Comparison of ENCODE assay signal across 17 mouse cellular contexts in the genomic region with DNA sequence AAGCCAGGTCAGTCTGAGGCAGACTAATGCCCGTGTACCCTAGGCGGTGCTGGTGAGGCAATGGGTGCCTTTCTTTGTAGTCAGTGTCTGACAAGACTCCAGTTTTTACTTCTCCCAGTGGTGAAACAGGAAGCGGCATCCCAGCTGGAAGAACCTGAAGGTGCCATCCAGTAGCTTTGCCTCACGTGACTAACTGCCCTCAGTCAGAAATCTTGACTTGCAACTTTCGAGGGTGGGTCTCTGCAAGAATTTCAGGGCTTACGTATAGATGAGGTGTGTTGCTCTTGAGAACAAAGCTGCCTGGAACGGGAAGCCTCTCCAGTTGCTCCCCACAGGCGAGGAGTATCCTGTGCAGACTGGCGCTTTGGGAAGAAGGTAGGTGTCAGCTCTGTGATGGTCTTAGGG. TPM values are rescaled to one million over a fixed set of nuclear protein-coding genes. Genes with fewer than 3 reads are reported as not detected.
DNase-seq lines count a peak whose midpoint lies in the region; ATAC-seq and TF ChIP-seq lines count a peak whose summit lies in the region.
"Had no signal": no experiment of that assay in that cellular context is flagged by ENCODE, and none has a peak within 500 bp of the region (broad histone marks: within the 10 kb centered on the region; RNA-seq: fewer than 3 reads in every experiment).

A gene (plus strand): TSS at position 128 of the 405 bp plus-strand sequence.

- no peaks in the 10 kb centered on the region for H3K27me3 ChIP-seq in limb, embryonic 14.5 days (ENCODE audit: control insufficient read depth, insufficient read depth, low read length)
- H3K27me3 ChIP-seq in limb, embryonic 10.5 days (ENCODE audit: low read depth, poor library complexity, severe bottlenecking): no peaks in the 10 kb centered on the region
- H3K27me3 ChIP-seq in lung, embryonic 16.5 days (ENCODE audit: control insufficient read depth, insufficient read depth, low read depth, low read length): no peaks in the 10 kb centered on the region
- no peaks in the 10 kb centered on the region for H3K27me3 ChIP-seq in hindbrain, embryonic 12.5 days

- 0 out of 2 replicates have a peak within 1 kb of the TSS, but pooled peaks have one; percentile 7 for H3K4me2 ChIP-seq in limb, embryonic 14.5 days (replicated peaks; ENCODE audit: low read depth, low read length, severe bottlenecking)
- peak within 1 kb of the TSS; percentile 47 for H3K4me2 ChIP-seq in lung, embryonic 16.5 days (ENCODE audit: low read depth, low read length)
- H3K4me2 ChIP-seq in hindbrain, embryonic 12.5 days (replicated peaks): no peak within 1 kb of the TSS
- H3K4me2 ChIP-seq: hindbrain, embryonic 14.5 days had no signal

- H3K36me3 ChIP-seq in limb, embryonic 14.5 days (ENCODE audit: control insufficient read depth, insufficient read depth, low read length): no peaks in the 10 kb centered on the region
- no peaks in the 10 kb centered on the region for H3K36me3 ChIP-seq in limb, embryonic 10.5 days
- no peaks in the 10 kb centered on the region for H3K36me3 ChIP-seq in lung, embryonic 16.5 days (ENCODE audit: control insufficient read depth, insufficient read depth, low read length)
- H3K36me3 ChIP-seq in hindbrain, embryonic 12.5 days: no peaks in the 10 kb centered on the region
- H3K36me3 ChIP-seq: midbrain, embryonic 10.5 days had no signal

- no peaks in the 10 kb centered on the region for H3K4me1 ChIP-seq in limb, embryonic 14.5 days (ENCODE audit: control insufficient read depth, insufficient read depth, low read length)
- peaks cover 4% of the 10 kb centered on the region for H3K4me1 ChIP-seq in limb, embryonic 10.5 days
- peaks cover 2% of the 10 kb centered on the region for H3K4me1 ChIP-seq in lung, embryonic 16.5 days (replicated peaks; ENCODE audit: control insufficient read depth, insufficient read depth, low read length)
- 0 out of 2 replicates have a peak, but pooled peaks cover 2% of the 10 kb centered on the region for H3K4me1 ChIP-seq in hindbrain, embryonic 12.5 days

- DNase-seq in limb, embryonic 14.5 days (ENCODE audit: low spot score): no peak
- no peak for DNase-seq in limb, embryonic 10.5 days (ENCODE audit: low spot score)
- DNase-seq in urinary bladder, postnatal 14 days (ENCODE audit: low spot score): peak; percentile 67
- no peak for DNase-seq in thymus, postnatal 14 days
- no peak for DNase-seq in spleen, postnatal 14 days (ENCODE audit: low spot score in 2 of 2)
- DNase-seq: adrenal gland, postnatal 14 days; cerebellum, adult 9-11 months; embryo, embryonic 11 days; gastrocnemius, postnatal 36 days; kidney, postnatal 10 days; right cerebral cortex, postnatal 4 days had no signal

- H3K9me3 ChIP-seq in limb, embryonic 14.5 days (ENCODE audit: control insufficient read depth, low read length): no peaks in the 10 kb centered on the region
- H3K9me3 ChIP-seq in limb, embryonic 10.5 days (replicated peaks): no peaks in the 10 kb centered on the region
- H3K9me3 ChIP-seq in lung, embryonic 16.5 days (ENCODE audit: control insufficient read depth, low read length): no peaks in the 10 kb centered on the region
- H3K9me3 ChIP-seq in hindbrain, embryonic 12.5 days (replicated peaks): no peaks in the 10 kb centered on the region
- H3K9me3 ChIP-seq: midbrain, embryonic 10.5 days had no signal

- WGBS in limb, embryonic 14.5 days: 66% methylated on average over 9 of the region's 9 CpGs
- 72% methylated on average over 9 of the region's 9 CpGs for WGBS in limb, embryonic 10.5 days
- 47% methylated on average over 9 of the region's 9 CpGs for WGBS in lung, embryonic 16.5 days
- WGBS in hindbrain, embryonic 12.5 days: 76% methylated on average over 9 of the region's 9 CpGs

- no peak within 1 kb of the TSS for H3K4me3 ChIP-seq in limb, embryonic 14.5 days (replicated peaks; ENCODE audit: low read length)
- H3K4me3 ChIP-seq in limb, embryonic 10.5 days: no peak within 1 kb of the TSS
- peak within 1 kb of the TSS; percentile 3 for H3K4me3 ChIP-seq in lung, embryonic 16.5 days (ENCODE audit: low read length)
- H3K4me3 ChIP-seq in hindbrain, embryonic 12.5 days: no peak within 1 kb of the TSS
- H3K4me3 ChIP-seq: midbrain, embryonic 10.5 days had no signal

- no peak for ATAC-seq in limb, embryonic 14.5 days (ENCODE audit: low FRiP score, low read depth)
- peak; percentile 27; the same call in 1 of the 2 replicates for ATAC-seq in granulocyte monocyte progenitor cell, adult 5-6 weeks (replicated peaks; ENCODE audit: poor library complexity, severe bottlenecking)
- ATAC-seq in lung, embryonic 16.5 days (ENCODE audit: low read depth): peak; percentile 82
- ATAC-seq in hindbrain, embryonic 12.5 days (ENCODE audit: low FRiP score): no peak

- TF ChIP-seq POLR2A in limb, embryonic 14.5 days (IDR thresholded peaks at IDR 0.05; ENCODE audit: borderline replicate concordance, extremely low read depth, insufficient read depth, insufficient read length): no peak

- no peak within 1 kb of the TSS for H3K9ac ChIP-seq in limb, embryonic 14.5 days (ENCODE audit: low read depth, low read length, severe bottlenecking)
- H3K9ac ChIP-seq in lung, embryonic 16.5 days (ENCODE audit: low read length): 0 out of 2 replicates have a peak within 1 kb of the TSS, but pooled peaks have one; percentile 10
- H3K9ac ChIP-seq in hindbrain, embryonic 12.5 days: no peak within 1 kb of the TSS
- H3K9ac ChIP-seq: hindbrain, embryonic 14.5 days; liver, embryonic 14.5 days had no signal

- no peak within 1 kb of the TSS for H3K27ac ChIP-seq in limb, embryonic 14.5 days (replicated peaks; ENCODE audit: low read depth, low read length)
- H3K27ac ChIP-seq in limb, embryonic 10.5 days: no peak within 1 kb of the TSS
- H3K27ac ChIP-seq in lung, embryonic 16.5 days (ENCODE audit: low read length): peak within 1 kb of the TSS; percentile 4; the same call in 1 of the 2 replicates
- H3K27ac ChIP-seq in hindbrain, embryonic 12.5 days: no peak within 1 kb of the TSS
- H3K27ac ChIP-seq: hindbrain, embryonic 14.5 days; liver, embryonic 14.5 days; midbrain, embryonic 10.5 days had no signal

RNA-seq across cellular contexts. Expression of the gene that starts here (rescaled TPM):
- polyA plus RNA-seq in limb, embryonic 14.5 days (2012; rRNA removed): 4.4 TPM in 2 replicates
- 11.9 and 12.0 TPM in 2 replicates for polyA plus RNA-seq in limb, embryonic 14.5 days (2014; fragmentation: Nextera tagmentation; extraction: Ambion mirVana)
- polyA plus RNA-seq in limb, embryonic 10.5 days (2016; fragmentation: Nextera tagmentation; extraction: Ambion mirVana): 0.85 and 1.3 TPM in 2 replicates
- not detected in 2 replicates for total RNA-seq in granulocyte monocyte progenitor cell, adult 5-6 weeks (2014; fragmentation: Nextera tagmentation)
- not detected in 2 replicates for total RNA-seq in granulocyte monocyte progenitor cell, adult 5-6 weeks (2017)
- 5.4 and 6.0 TPM in 2 replicates for polyA plus RNA-seq in lung, embryonic 16.5 days (2015; fragmentation: Nextera tagmentation; extraction: Ambion mirVana)
- polyA plus RNA-seq in hindbrain, embryonic 12.5 days (2016; fragmentation: Nextera tagmentation; extraction: Ambion mirVana): 0.88 and 0.94 TPM in 2 replicates

Comparison
In these comparisons a context has a peak if more than half of its experiments do, and no peak if none do; other contexts are left out.
1. Peak in ATAC-seq in granulocyte monocyte progenitor cell, adult 5-6 weeks; RNA of the gene not detected or under 1 TPM.